Mouse (Mus musculus) heart, adult 11 months (tissue): ENCODE results near the gene E2f3.

ENCODE experiments used
- DNase-seq: peaks from one replicate; pipeline ENCODE4 v3.0.0; 2022

E2f3 gene

GRCm38 (mm10) chr13:29977358-29977757 lies 8.5 kb downstream of the E2f3 start:
- DNase-seq, result peak; percentile 87

DNA sequence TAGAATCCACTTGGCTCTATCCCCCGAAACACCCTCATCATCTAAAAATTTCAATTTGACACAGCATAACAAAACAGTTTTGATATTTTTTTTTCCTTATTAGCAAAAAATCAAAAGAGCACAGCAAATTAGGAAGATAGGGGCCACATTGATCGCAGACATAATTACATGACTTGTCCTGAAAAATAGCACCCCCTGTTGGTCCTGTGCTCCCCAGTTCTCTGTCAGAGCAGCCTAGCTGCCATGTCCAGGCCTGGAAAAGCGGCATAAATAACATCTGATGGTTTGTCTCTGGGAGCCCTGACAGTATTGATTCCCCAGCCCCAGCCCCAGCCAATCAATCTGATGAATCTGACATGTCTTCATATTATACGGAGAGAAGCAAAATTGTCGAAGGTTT lies 11.8 kb downstream of the E2f3 start:
- no peak for DNase-seq

DNA sequence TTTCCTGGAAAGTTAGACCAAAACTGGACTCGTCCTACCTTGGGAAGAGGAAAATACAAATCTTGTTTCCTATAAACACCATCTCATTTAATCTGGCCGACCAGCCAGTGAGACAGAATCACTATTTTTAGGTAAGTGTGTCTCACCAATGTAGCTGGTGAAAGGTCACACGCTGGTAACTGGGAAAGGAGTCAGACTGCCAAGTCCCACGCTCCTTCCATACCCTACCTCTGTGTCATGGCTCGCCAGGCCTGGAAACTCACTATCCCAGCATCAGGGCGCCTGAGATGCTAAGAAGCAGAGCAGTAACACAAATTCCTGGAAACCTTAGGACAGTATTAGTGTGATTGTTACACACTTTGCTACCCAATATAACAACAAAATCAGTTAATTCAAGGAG lies 12.3 kb downstream of the E2f3 start:
- DNase-seq, result no peak

DNA sequence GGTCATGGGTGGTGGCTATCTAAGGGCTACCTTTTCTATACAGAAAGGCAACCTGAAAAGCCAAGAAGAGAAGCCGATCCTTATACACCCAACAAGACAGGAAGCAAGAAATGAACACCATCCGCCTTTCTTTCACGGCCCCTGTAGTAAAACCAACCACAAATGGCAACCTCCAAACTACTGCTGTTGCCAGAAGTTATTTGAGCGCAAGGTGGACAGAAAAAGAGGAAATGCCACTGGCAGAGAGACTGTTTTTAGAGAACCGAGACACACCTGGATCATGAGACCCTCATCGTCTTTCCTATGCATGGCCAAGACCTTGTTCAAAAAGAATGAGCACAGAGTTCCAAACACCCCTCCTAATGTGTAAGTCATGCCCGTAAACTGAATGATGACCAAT lies 15.5 kb downstream of the E2f3 start:
- no peak for DNase-seq

DNA sequence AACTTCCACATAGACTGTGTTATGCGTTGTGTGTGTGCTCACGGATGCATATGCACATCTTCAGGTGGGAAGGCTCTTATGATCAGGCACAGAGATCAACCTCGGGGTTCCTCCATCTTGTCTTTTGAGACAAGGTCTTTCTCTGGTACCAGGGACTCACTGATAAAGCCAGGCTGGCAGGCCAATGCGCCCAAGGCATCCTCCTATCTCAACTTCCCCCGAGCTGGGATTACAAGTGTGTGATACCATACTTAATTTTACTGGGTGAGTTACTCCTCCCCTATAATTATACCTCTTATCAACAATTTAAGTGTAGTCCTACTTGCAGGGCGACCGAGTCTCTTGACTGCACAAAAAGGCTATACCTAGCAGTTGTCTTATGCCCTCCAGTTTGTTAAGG lies 17.2 kb downstream of the E2f3 start:
- DNase-seq, result no peak

DNA sequence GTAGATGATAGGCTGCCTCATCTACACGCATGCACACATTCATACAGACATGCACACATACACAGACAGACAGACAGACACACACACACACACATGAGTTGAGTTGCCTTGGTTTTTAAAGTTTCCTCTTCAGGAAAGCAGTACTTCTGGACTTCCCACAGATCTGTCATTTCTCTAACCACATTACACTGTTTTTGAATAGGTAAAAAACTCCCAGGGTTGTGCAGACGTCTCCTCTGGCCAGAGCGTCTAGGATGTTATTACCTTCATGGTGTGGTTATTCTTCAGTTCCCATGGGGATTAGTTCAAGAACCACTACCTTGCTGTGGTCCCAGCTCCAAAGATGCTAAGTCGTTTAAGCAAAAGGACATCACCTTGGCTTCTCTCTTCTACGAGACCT lies 18.5 kb downstream of the E2f3 start:
- DNase-seq, result no peak

- DNase-seq, result no peak
Measured at GRCm38 (mm10) chr13:29966966-29967365, 18.9 kb downstream of the E2f3 start.

DNA sequence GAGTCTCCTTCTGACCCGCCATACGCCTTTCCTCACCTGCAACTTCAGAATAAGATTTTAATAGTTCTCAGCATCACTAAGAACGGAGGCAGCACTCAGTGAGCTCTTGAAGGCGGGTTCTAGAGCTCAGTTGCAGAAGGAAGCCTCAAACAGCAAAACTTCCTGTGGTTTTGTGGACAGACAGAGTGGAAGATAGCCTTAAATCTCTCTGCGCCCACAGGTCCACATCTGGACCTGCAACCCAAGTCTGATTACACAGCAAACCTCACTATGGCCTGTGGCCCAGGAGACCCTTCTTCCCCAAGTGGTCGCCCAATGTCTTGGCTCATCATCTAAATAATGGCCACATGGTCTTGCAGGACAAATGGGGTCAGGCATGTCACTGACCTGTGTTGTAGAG lies 21.8 kb downstream of the E2f3 start:
- no peak for DNase-seq

GRCm38 (mm10) chr13:29960416-29960815 lies 25.4 kb downstream of the E2f3 start:
- peak; percentile 90 for DNase-seq

DNA sequence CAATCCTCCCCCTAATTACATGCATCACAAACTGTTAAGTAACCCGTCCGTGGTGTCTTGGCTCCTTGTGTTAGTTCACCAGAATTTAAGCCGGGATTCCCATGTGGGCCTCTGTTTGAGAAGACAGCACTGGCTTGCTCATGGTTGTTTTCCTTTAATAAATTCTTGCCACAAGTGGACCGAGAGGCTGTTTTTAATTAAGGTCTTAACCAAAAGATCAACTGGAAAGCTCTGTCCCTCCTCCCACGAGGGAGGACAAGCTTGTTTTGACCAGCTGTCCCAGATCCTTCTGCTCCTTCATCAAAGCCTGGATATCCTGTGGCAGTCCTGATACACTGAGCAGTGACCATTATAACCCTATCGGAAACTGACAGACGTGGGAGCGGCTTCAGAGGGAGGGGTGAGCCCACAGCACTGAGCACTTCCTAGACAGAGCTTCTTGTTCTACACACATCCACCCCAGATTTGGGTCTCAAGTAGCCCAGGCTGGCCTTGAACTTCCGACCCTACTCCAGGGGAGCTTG lies 28.1 kb downstream of the E2f3 start:
- peak; percentile 98 for DNase-seq

DNA sequence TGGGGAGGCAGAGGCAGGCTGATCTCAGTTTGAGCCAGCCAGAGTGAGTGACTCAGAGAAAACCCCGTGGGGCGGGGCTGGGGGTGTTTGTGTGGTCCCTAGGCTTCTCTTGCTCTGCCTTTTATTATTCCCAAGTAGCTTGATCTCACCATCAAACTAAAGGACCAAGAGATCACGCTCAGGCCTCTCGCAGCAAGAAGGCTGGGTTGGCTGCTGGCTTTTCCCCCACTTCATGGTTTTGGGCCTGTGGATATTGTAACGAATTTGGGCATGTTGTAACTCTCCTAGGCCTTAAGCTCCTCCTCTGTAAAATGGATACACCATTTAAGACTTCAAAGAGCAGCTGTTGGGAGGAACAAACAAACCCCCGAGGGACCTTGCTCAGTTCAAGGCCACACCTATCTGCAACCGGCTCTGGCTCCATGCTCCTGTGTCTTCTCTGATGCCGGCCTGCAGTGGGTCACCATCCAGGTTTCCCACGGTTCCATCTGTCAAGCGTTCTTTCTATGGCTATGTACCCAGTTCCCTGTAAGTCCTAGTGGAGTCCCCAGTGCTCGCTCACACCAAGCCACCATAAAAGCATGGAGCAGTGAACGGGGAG lies 28.9 kb downstream of the E2f3 start:
- peak; percentile 92 for DNase-seq

DNA sequence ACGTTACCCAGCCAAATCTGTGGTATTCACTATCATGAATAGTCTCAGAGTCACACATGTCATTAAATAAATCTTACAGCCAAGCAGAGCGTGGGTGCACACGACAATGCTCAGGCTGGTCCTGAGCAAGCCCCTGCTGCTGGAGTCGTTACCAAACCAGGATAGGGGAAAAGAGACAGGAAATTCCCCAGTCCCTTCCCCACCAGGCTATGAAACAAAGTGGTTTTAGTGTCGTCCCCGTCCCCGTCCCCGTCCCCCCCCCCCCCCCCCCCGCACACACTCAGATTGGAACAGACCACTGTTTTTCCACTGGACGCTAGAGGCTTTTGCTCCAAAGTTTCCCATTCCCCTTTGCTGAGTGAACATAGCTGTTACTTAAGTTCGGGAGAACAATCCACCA lies 30.6 kb downstream of the E2f3 start:
- peak; percentile 84 for DNase-seq

GRCm38 (mm10) chr13:29954741-29955140 lies 31.1 kb downstream of the E2f3 start:
- DNase-seq, result no peak

- peak; percentile 93 for DNase-seq
Measured at GRCm38 (mm10) chr13:29953417-29954045, 32.3 kb downstream of the E2f3 start.

GRCm38 (mm10) chr13:29946045-29946444 lies 39.8 kb downstream of the E2f3 start:
- no peak for DNase-seq

GRCm38 (mm10) chr13:29944915-29945570 lies 40.8 kb downstream of the E2f3 start:
- no peak for DNase-seq

GRCm38 (mm10) chr13:29944493-29944892 lies 41.4 kb downstream of the E2f3 start:
- no peak for DNase-seq

GRCm38 (mm10) chr13:29943541-29944039 lies 42.3 kb downstream of the E2f3 start:
- DNase-seq, result no peak

DNA sequence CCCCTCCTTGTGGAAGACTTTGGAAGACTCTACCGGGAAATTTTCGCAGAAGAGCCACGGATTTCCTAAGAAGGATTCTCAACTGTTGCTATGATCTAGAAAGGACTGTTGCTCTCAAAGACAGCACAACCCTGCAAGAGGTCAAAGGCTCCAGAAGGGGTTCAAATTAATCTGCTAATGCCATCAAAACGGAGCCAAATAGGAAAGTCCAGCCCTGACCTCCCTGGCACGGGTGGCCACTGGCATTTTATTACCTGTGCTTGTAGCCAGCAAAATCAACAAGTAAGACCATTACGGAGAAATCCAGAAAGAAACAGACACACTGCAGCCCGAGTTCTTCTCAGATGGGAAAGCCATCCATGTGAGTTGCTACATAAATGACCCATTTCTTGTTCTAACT lies 45.8 kb downstream of the E2f3 start:
- no peak for DNase-seq

- no peak for DNase-seq
Measured at GRCm38 (mm10) chr13:29939399-29939798, 46.5 kb downstream of the E2f3 start.

DNA sequence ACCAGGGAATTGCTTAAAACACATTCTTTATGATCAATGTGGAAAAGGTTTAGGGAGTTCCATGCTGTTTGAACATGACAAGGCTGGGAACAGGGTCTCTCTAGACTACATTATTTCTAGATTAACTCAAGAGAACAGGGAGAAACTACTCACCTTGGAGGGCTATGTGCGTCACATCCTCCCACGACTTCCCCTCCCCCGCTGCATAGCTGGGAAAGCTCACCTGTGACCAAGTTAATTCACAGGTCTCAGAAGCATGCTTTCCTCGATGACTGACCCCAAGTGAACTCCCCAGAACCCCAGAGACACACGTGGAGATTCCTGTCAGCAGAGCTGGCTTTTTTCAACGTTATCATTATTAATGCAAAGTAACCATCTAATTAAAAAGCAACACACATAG lies 47.1 kb downstream of the E2f3 start:
- DNase-seq, result no peak

GRCm38 (mm10) chr13:29926168-29926567 lies 59.7 kb downstream of the E2f3 start:
- no peak for DNase-seq

- DNase-seq, result no peak
Measured at GRCm38 (mm10) chr13:29919841-29920240, 66.0 kb downstream of the E2f3 start.

GRCm38 (mm10) chr13:29916561-29916960 lies 69.3 kb downstream of the E2f3 start:
- DNase-seq, result no peak
